Mouse (Mus musculus): ENCODE measurements around the gene Sap30l. TPM values are rescaled to one million over a fixed set of nuclear protein-coding genes. Genes with fewer than 3 reads are reported as not detected.
A peak's percentile ranks its signal among the peaks of the same experiment; 100 is the strongest.
"Not testable (repeated sequence)": the region's sequence is repeated elsewhere in the genome, so short reads cannot be mapped to it uniquely, and the experiment has no call there.

The Sap30l gene
- polyA plus RNA-seq, 1 experiment from 2014 or later, result 12.0 TPM

DNA sequence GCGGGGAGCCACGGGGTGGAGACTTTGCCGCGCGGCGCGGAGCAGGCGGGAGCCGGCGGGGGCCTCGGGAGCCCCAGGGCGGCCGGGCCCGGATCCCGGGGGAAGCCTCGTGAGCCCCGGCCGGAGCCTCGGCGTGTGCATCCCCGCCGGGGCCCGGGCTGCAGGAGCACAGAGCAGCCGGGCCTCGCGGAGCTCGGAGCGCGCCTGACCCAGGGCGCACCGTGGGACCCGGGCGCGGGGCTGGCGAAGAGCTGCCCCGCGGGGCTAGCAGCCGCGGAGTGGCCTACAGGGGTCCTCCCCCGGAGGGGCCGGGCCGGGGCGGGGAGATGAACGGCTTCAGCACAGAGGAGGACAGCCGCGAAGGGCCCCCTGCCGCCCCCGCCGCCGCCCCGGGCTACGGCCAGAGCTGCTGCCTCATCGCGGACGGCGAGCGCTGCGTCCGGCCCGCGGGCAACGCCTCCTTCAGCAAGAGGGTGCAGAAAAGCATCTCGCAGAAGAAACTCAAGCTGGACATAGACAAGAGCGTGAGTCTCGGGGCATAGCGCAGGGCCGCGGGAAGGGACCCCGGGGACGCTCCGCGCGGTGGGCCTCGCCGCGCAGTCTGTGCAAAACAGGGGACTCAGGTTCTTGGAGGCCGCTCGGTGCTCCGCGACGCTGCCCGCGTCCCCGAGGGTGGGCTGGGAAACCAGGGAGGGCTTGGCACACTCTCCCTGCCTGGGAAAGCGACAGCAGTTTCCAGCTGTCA, 501 bp downstream of the Sap30l start:
- H3K9me3 ChIP-seq, result no peaks in the 10 kb centered on the region
- peak; percentile 72 for ATAC-seq

GRCm38 (mm10) chr11:57802511-57802870, 1.1 kb downstream of the Sap30l start:
- no peak for ATAC-seq
- Histone ChIP-seq H3K27ac (peak overlapping the region; percentile 78), H3K4me2 (replicated peaks) (peak overlapping the region; percentile 97), H3K4me1 (replicated peaks) (peaks cover 16% of the 10 kb centered on the region; the same call in 1 of the 2 replicates), H3K9ac (peak overlapping the region; percentile 96), H3K36me3 (no peaks in the 10 kb centered on the region), H3K27me3 (replicated peaks) (no peaks in the 10 kb centered on the region), H3K9me3 (no peaks in the 10 kb centered on the region), H3K4me3 (replicated peaks) (peak overlapping the region; percentile 99)
- 1% methylated on average over 18 of the region's 18 CpGs for WGBS

More for the DNA sequence above, 501 bp downstream of the Sap30l start:
- peak overlapping the region; percentile 97 for H3K4me2 ChIP-seq (replicated peaks)
- peak overlapping the region; percentile 99 for H3K4me3 ChIP-seq (replicated peaks)
- under 1% methylated on average over 73 of the region's 85 CpGs for WGBS
- H3K36me3 ChIP-seq, result no peaks in the 10 kb centered on the region
- no peaks in the 10 kb centered on the region for H3K27me3 ChIP-seq (replicated peaks)
- H3K27ac ChIP-seq, result peak overlapping the region; percentile 78
- peaks cover 16% of the 10 kb centered on the region; the same call in 1 of the 2 replicates for H3K4me1 ChIP-seq (replicated peaks)
- H3K9ac ChIP-seq, result peak overlapping the region; percentile 96

DNA sequence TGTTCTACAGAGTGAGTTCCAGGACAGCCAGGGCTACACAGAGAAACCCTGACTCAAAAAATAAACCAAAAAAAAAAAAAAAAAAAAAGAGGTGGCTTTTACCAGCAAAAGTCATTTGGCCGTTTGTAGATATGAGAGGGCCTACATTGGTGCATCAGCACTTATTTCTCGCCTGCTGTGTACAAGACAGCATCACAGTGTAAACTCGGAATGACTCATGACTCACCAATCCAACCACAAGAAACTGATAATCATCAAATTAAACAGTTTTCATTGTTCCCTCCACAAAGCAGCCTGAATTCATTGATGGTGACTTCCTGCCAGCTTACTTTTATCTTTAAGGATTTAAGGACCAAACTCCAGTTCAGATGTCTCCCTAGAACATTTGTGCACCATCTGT, 3.6 kb downstream of the Sap30l start:
- no peaks in the 10 kb centered on the region for H3K27me3 ChIP-seq (replicated peaks)
- no peak overlapping the region for H3K27ac ChIP-seq
- H3K4me2 ChIP-seq (replicated peaks), result no peak overlapping the region
- ATAC-seq, result no peak
- no peak overlapping the region for H3K4me3 ChIP-seq (replicated peaks)
- 71% methylated on average over 3 of the region's 3 CpGs for WGBS
- no peaks in the 10 kb centered on the region for H3K9me3 ChIP-seq
- no peaks in the 10 kb centered on the region for H3K36me3 ChIP-seq
- no peak overlapping the region for H3K9ac ChIP-seq
- peaks cover 21% of the 10 kb centered on the region for H3K4me1 ChIP-seq (replicated peaks)

- Histone ChIP-seq H3K4me1 (replicated peaks) (peaks cover 6% of the 10 kb centered on the region), H3K4me2 (replicated peaks) (no peak overlapping the region), H3K9ac (no peak overlapping the region), H3K9me3 (no peaks in the 10 kb centered on the region), H3K4me3 (replicated peaks) (no peak overlapping the region), H3K36me3 (peaks cover 15% of the 10 kb centered on the region), H3K27me3 (replicated peaks) (no peaks in the 10 kb centered on the region), H3K27ac (peak overlapping the region; percentile 25; the same call in 1 of the 2 replicates)
- peak; percentile 65 for ATAC-seq
- WGBS, result 87% methylated on average over 17 of the region's 17 CpGs
Observed at GRCm38 (mm10) chr11:57809017-57809731, 7.7 kb downstream of the Sap30l start.

DNA sequence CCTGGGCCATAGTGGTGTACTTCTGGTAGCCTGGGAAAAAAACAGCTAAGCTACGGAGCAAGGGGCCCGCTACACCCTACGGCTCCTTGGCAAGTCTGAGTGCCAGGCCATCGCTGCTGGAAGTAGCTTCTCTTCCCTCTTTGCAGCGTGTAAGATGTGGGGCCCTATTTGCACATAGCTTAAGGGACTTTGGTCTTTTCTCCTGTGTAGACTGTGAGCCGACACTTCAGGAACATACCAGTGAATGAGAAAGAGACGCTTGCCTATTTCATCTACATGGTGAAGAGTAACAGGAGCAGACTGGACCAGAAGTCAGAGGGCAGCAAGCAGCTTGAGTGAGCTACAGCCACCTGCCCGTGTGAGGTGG, 8.3 kb downstream of the Sap30l start:
- H3K9me3 ChIP-seq, result no peaks in the 10 kb centered on the region
- no peak overlapping the region for H3K4me3 ChIP-seq (replicated peaks)
- peak; percentile 67 for ATAC-seq
- no peaks in the 10 kb centered on the region for H3K27me3 ChIP-seq (replicated peaks)
- H3K9ac ChIP-seq, result no peak overlapping the region
- no peak overlapping the region for H3K4me2 ChIP-seq (replicated peaks)
- WGBS, result 74% methylated on average over 8 of the region's 8 CpGs
- peaks cover 6% of the 10 kb centered on the region for H3K4me1 ChIP-seq (replicated peaks)
- H3K36me3 ChIP-seq, result peaks cover 15% of the 10 kb centered on the region
- peak overlapping the region; percentile 25; the same call in 1 of the 2 replicates for H3K27ac ChIP-seq

- Histone ChIP-seq H3K9ac (no peak overlapping the region), H3K36me3 (peaks cover 15% of the 10 kb centered on the region), H3K4me1 (replicated peaks) (peaks cover 6% of the 10 kb centered on the region), H3K4me3 (replicated peaks) (no peak overlapping the region), H3K4me2 (replicated peaks) (no peak overlapping the region), H3K9me3 (no peaks in the 10 kb centered on the region), H3K27ac (no peak overlapping the region), H3K27me3 (replicated peaks) (no peaks in the 10 kb centered on the region)
- no peak for ATAC-seq
- 81% methylated on average over 7 of the region's 7 CpGs for WGBS
Observed at GRCm38 (mm10) chr11:57811006-57811405, 9.6 kb downstream of the Sap30l start.

DNA sequence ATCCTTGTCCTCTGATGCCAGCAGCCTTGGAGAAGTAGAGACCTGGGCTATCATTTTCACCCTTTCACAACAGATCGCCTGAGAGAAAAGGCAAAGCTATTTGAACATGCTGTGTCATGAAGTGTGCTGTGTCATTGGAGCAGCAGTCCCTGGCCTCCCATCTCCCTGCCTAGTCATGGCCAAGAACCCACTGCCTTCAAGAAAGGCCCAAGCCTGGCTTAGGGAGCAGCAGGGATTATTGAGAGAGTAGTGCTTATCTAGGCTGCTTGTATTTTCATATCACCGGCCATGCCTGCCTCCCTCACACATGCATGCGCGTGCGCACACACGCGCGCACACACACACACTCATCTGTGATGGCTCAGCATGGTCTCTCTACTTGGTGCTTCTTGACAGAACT, 10.8 kb downstream of the Sap30l start:
- H3K36me3 ChIP-seq, result peaks cover 15% of the 10 kb centered on the region
- H3K9ac ChIP-seq, result no peak overlapping the region
- 97% methylated on average over 8 of the region's 8 CpGs for WGBS
- no peaks in the 10 kb centered on the region for H3K9me3 ChIP-seq
- H3K4me2 ChIP-seq (replicated peaks), result no peak overlapping the region
- no peak for ATAC-seq
- peaks cover 6% of the 10 kb centered on the region for H3K4me1 ChIP-seq (replicated peaks)
- H3K27ac ChIP-seq, result no peak overlapping the region
- H3K27me3 ChIP-seq (replicated peaks), result no peaks in the 10 kb centered on the region
- no peak overlapping the region for H3K4me3 ChIP-seq (replicated peaks)

DNA sequence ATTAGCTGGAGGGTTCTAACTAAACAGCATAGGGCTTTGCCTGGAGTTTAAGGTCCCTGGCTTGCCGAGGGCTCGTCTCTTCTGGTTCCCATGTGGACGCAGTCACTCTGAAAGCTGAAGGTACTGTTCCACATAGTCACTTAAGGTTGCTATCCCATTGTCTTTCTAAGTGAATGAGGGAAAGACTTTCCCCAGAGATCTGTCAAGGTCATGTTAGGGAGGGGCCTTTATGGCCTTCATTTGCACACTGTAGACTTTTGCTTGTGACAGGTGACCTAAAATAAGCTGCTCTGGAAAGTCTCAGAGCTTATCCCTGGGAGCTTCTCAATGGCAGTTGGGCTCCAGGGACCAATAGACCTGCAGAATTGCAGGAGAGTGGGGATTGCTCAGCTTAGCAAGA, 12.2 kb downstream of the Sap30l start:
- no peak overlapping the region for H3K4me2 ChIP-seq (replicated peaks)
- peaks cover 15% of the 10 kb centered on the region for H3K36me3 ChIP-seq
- H3K9ac ChIP-seq, result no peak overlapping the region
- H3K27ac ChIP-seq, result no peak overlapping the region
- no peak overlapping the region for H3K4me3 ChIP-seq (replicated peaks)
- no peaks in the 10 kb centered on the region for H3K9me3 ChIP-seq
- WGBS, result 89% methylated on average over 3 of the region's 3 CpGs
- H3K4me1 ChIP-seq (replicated peaks), result peaks cover 6% of the 10 kb centered on the region
- ATAC-seq, result no peak
- H3K27me3 ChIP-seq (replicated peaks), result no peaks in the 10 kb centered on the region

DNA sequence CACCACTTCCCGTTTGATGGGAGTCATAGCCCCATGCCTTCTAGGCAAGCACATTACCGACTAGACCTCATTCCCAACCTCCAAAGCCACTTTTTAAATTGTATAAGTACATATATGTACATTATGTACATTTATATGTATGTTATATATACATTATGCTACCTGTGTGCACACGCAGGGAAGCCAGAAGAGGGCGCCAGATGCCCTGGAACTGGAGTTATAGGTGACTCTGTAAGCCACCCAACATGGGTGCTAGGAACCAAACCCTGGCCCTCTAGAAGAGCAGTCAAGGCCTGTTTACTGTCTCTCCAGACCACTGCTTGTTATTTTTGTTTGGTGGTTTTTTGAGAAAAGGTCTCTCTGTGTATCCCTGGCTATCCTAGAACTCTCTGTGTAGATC, 16.8 kb downstream of the Sap30l start:
- Histone ChIP-seq H3K9me3 (no peaks in the 10 kb centered on the region), H3K27ac (no peak overlapping the region), H3K36me3 (no peaks in the 10 kb centered on the region), H3K4me2 (replicated peaks) (no peak overlapping the region), H3K4me1 (replicated peaks) (no peaks in the 10 kb centered on the region), H3K27me3 (replicated peaks) (no peaks in the 10 kb centered on the region), H3K4me3 (replicated peaks) (no peak overlapping the region), H3K9ac (no peak overlapping the region)
- ATAC-seq, result no peak
- WGBS, result 87% methylated on average over 4 of the region's 4 CpGs

DNA sequence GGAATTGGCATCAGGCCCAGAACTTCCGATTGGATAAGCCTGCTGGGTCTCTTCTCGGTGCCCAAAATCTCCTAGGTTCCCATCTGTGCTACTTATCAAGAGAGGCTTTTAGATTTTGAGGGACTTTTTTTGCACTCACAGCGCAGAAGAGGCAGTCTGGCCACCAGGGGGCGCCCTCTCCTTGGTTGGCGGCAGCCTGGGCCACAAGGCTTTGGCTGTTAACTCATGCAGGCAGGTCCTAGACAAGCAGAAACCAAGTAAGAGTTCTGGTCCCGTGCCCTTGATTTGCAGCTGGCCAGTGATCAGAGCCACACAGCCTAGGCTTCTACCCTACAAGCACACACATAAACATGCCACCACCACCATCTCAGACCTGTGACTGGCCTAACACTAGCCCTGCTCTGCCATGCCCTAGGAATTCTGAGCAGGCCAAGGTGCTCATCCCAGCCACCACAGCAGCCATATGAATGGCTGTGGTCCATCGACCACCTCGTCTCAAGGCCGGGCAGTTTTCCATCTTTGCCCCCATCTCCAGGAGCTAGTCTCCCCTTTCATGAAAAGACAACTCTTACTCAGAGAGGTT, 18.7 kb downstream of the Sap30l start:
- H3K27ac ChIP-seq, result no peak overlapping the region
- no peaks in the 10 kb centered on the region for H3K27me3 ChIP-seq (replicated peaks)
- peaks cover 12% of the 10 kb centered on the region; the same call in 1 of the 2 replicates for H3K4me1 ChIP-seq (replicated peaks)
- WGBS, result 27% methylated on average over 9 of the region's 9 CpGs
- H3K9me3 ChIP-seq, result no peaks in the 10 kb centered on the region
- no peaks in the 10 kb centered on the region for H3K36me3 ChIP-seq
- peak; percentile 66 for ATAC-seq
- H3K4me2 ChIP-seq (replicated peaks), result no peak overlapping the region
- H3K9ac ChIP-seq, result no peak overlapping the region
- no peak overlapping the region for H3K4me3 ChIP-seq (replicated peaks)

DNA sequence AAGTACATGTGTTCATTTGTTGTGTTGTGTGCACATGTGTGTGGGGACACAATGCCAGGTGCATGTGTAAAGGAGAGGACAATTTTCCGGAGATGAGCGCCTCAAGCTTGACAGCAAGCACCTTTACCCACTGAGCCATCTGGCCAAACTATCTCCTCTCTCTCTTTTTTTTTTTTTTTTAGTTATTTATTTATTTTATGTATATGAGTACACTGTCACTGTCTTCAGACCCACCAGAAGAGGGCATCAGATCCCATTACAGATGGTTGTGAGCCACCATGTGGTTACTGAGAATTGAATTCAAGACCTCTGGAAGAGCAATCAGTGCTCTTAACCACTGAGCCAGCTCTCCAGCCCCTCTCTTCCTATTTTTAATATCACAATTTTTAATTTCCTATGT, 21.7 kb downstream of the Sap30l start:
- H3K4me1 ChIP-seq (replicated peaks), result peaks cover 20% of the 10 kb centered on the region
- WGBS, result 92% methylated on average over 2 of the region's 2 CpGs
- not testable (repeated sequence) for H3K27ac ChIP-seq; ATAC-seq; H3K27me3 ChIP-seq (replicated peaks); H3K4me2 ChIP-seq (replicated peaks); H3K4me3 ChIP-seq (replicated peaks); H3K9me3 ChIP-seq; H3K9ac ChIP-seq; H3K36me3 ChIP-seq

- no peak overlapping the region for H3K4me3 ChIP-seq (replicated peaks)
- ATAC-seq, result no peak
Observed at GRCm38 (mm10) chr11:57823714-57824113, 22.3 kb downstream of the Sap30l start.

More at GRCm38 (mm10) chr11:57823714-57824113, 22.3 kb downstream of the Sap30l start:
- H3K9ac ChIP-seq, result no peak overlapping the region
- peaks cover 20% of the 10 kb centered on the region for H3K4me1 ChIP-seq (replicated peaks)
- H3K27me3 ChIP-seq (replicated peaks), result peaks cover 4% of the 10 kb centered on the region
- H3K36me3 ChIP-seq, result no peaks in the 10 kb centered on the region
- H3K4me2 ChIP-seq (replicated peaks), result no peak overlapping the region
- 62% methylated on average over 7 of the region's 7 CpGs for WGBS
- no peak overlapping the region for H3K27ac ChIP-seq
- no peaks in the 10 kb centered on the region for H3K9me3 ChIP-seq
